Mouse (Mus musculus) heart, adult 2 months (tissue): Measurements from ENCODE around the gene Junb. TPM values are rescaled to one million over a fixed set of nuclear protein-coding genes. Genes with fewer than 3 reads are reported as not detected.

Experiments
- DNase-seq, 2 experiments: peaks; one replicate each; pipeline ENCODE4 v3.0.0; 2021
- H3K27ac ChIP-seq: fragments of 200-600 bp; 2 replicates; pipeline ENCODE4 v1.8.1; 2022
- H3K27me3 ChIP-seq: fragments of 200-500 bp; 2 replicates; pipeline ENCODE4 v1.6.1; 2012; ENCODE audit warnings: mild to moderate bottlenecking, low read length, inconsistent platforms, mixed read lengths; ENCODE audit not compliant: control insufficient read depth, insufficient read depth
- H3K36me3 ChIP-seq: fragments of 200-500 bp; 2 replicates; pipeline ENCODE4 v1.6.1; 2012; ENCODE audit warnings: low read length, inconsistent platforms; ENCODE audit not compliant: control insufficient read depth, insufficient read depth
- H3K4me1 ChIP-seq: fragments of 200-500 bp; 2 replicates; pipeline ENCODE4 v1.6.1; 2011; ENCODE audit warnings: low read length; ENCODE audit not compliant: control insufficient read depth, insufficient read depth
- H3K4me3 ChIP-seq: fragments of 200-600 bp; 2 replicates; pipeline ENCODE4 v1.8.1; 2022
- H3K79me2 ChIP-seq: fragments of 200-500 bp; replicated peaks from 2 replicates; pipeline ENCODE4 v1.6.1; 2012; ENCODE audit warnings: mild to moderate bottlenecking, inconsistent platforms, low read length, moderate library complexity, mixed read lengths; ENCODE audit not compliant: control insufficient read depth, insufficient read depth
- H3K9ac ChIP-seq: fragments of 200-500 bp; 2 replicates; pipeline ENCODE4 v1.6.1; 2012; ENCODE audit warnings: low read depth, mild to moderate bottlenecking, control low read depth, inconsistent platforms, low read length, mixed read lengths
- CTCF ChIP-seq: fragments of 200-600 bp; IDR thresholded peaks from 2 replicates; pipeline ENCODE4 v1.8.1; 2022; ENCODE audit warnings: antibody characterized with exemption, mild to moderate bottlenecking, moderate library complexity
- EP300 ChIP-seq: fragments of 200-500 bp; IDR thresholded peaks from 2 replicates; pipeline ENCODE4 v1.6.1; 2011; ENCODE audit warnings: low read depth, low read length, control low read depth; ENCODE audit not compliant: insufficient read depth
- POLR2A ChIP-seq: fragments of 200-500 bp; IDR thresholded peaks from 2 replicates; pipeline ENCODE4 v1.6.1; 2011; ENCODE audit warnings: mild to moderate bottlenecking, low read depth, low read length, control low read depth; ENCODE audit not compliant: insufficient read depth
- WGBS: fragments of 180-500 bp; shearing (Covaris S2); methylation state at CpG from one replicate; pipeline ENCODE4 v1.1.7; 2018; 5-methylcytosine and 5-hydroxymethylcytosine counted together
- intact Hi-C: fragments of 180-260 bp; cut with DNase I; formaldehyde crosslinking; loops from one replicate; pipeline ENCODE4 v1.15.1; 2025
- polyA plus RNA-seq: library from polyadenylated mRNA; depleted of rRNA; stranded (reverse); fragments of >200 nt; gene quantifications from 2 replicates; pipeline ENCODE4 v1.2.3, GENCODE M21; 2012
- total RNA-seq, 2 experiments: library from RNA; stranded (reverse); gene quantifications; 2 replicates each; pipeline ENCODE4 v1.2.3; 2021

Junb gene
- total and polyA plus RNA-seq, 3 experiments: 10.4 to 19.0 (median 17.3) TPM

DNA sequence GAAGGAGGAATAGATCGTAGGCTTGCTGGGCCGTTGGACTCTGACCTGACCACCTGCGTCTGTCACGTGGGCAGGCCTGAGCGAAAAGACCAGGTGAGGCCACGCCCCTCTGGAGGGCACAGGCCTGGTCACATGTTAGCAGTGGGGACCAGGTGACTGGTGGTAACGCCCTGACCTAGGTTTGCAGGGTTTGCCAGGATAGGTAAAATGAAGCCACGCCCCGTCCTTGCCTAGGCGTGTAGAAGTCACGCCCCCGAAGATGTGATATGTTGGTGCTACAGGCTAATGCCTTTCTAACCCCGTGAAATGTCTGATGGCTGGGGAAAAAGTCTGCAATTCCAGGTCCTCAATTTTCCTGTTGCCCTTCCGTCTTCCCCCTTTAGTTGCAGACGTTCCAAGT lies 12.3 kb upstream of the Junb start:
- H3K27me3 ChIP-seq: no peaks in the 10 kb centered on the region
- H3K79me2 ChIP-seq: no peaks in the 10 kb centered on the region
- peak in 1 of 2 experiments; percentile 16 for DNase-seq
- intact Hi-C loops: no loop called here
- peak overlapping the region; percentile 89; the same call in 1 of the 2 replicates for H3K27ac ChIP-seq
- H3K4me1 ChIP-seq: peaks cover 8% of the 10 kb centered on the region
- peak overlapping the region; percentile 63 for H3K9ac ChIP-seq
- TF ChIP-seq CTCF (no peak), POLR2A (no peak), EP300 (no peak)
- H3K4me3 ChIP-seq: peak overlapping the region; percentile 58
- 9% methylated on average over 15 of the region's 15 CpGs for WGBS
- H3K36me3 ChIP-seq: no peaks in the 10 kb centered on the region

GRCm38 (mm10) chr8:84990349-84990748 lies 11.8 kb upstream of the Junb start, which contains the start of gene Hook2:
TSS of gene Hook2 (plus strand) at chr8:84990603.
- Histone ChIP-seq H3K79me2 (no peaks in the 10 kb centered on the region), H3K4me3 (peak within 1 kb of the TSS; percentile 58), H3K36me3 (no peaks in the 10 kb centered on the region), H3K27ac (peak within 1 kb of the TSS; percentile 89), H3K4me1 (peaks cover 8% of the 10 kb centered on the region), H3K9ac (peak within 1 kb of the TSS; percentile 64), H3K27me3 (no peaks in the 10 kb centered on the region)
- TF ChIP-seq CTCF: peak; percentile 63
- peak; percentile 87 for TF ChIP-seq POLR2A
- peak; percentile 98 for TF ChIP-seq EP300
- intact Hi-C loops: no loop called here
- under 1% methylated on average over 28 of the region's 28 CpGs for WGBS
- peak; percentile 96 to 97 for DNase-seq

DNA sequence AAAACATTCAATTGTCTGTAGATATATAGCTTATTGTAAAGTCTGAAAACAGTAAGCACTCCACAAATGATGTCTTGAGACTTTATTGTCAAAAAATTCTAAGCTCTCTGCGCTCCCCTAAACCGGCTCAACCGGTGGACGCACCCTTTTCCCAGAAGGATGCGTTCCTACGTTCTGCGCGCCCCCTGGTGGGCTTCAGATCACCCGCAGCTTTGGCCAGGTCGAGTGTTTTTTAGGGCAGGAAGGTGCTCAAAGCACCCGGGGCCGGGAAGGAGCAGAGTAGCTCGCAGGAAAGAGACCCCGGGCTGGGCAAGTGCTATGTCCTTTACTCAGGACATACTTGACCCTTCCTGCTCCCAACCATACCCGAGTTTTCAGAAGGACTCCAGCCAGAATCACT lies 11.3 kb upstream of the Junb start:
- no peaks in the 10 kb centered on the region for H3K36me3 ChIP-seq
- H3K4me1 ChIP-seq: peaks cover 10% of the 10 kb centered on the region
- H3K27me3 ChIP-seq: no peaks in the 10 kb centered on the region
- intact Hi-C loops: loop anchor here (1.0 to 2.0 kb wide), 2 partner anchors 16 to 325 kb away; no protein-coding TSS in a partner anchor
- no peaks in the 10 kb centered on the region for H3K79me2 ChIP-seq
- WGBS: under 1% methylated on average over 15 of the region's 15 CpGs
- DNase-seq: peak; percentile 93 to 95
- H3K27ac ChIP-seq: peak overlapping the region; percentile 89
- peak overlapping the region; percentile 64 for H3K9ac ChIP-seq
- TF ChIP-seq EP300 (peak; percentile 89), CTCF (peak; percentile 67), POLR2A (no peak)
- peak overlapping the region; percentile 58 for H3K4me3 ChIP-seq

GRCm38 (mm10) chr8:84989311-84989731 lies 10.8 kb upstream of the Junb start:
- H3K27me3 ChIP-seq: no peaks in the 10 kb centered on the region
- intact Hi-C loops: loop anchor here (1.0 to 2.0 kb wide), 2 partner anchors 15 to 325 kb away; no protein-coding TSS in a partner anchor
- peak overlapping the region; percentile 0; the same call in 1 of the 2 replicates for H3K4me3 ChIP-seq
- WGBS: 16% methylated on average over 15 of the region's 15 CpGs
- no peaks in the 10 kb centered on the region for H3K79me2 ChIP-seq
- TF ChIP-seq CTCF: no peak
- TF ChIP-seq EP300: no peak
- no peak for TF ChIP-seq POLR2A
- no peak overlapping the region for H3K9ac ChIP-seq
- peak; percentile 69 to 75 for DNase-seq
- no peaks in the 10 kb centered on the region for H3K36me3 ChIP-seq
- peaks cover 13% of the 10 kb centered on the region for H3K4me1 ChIP-seq
- H3K27ac ChIP-seq: peak overlapping the region; percentile 89

DNA sequence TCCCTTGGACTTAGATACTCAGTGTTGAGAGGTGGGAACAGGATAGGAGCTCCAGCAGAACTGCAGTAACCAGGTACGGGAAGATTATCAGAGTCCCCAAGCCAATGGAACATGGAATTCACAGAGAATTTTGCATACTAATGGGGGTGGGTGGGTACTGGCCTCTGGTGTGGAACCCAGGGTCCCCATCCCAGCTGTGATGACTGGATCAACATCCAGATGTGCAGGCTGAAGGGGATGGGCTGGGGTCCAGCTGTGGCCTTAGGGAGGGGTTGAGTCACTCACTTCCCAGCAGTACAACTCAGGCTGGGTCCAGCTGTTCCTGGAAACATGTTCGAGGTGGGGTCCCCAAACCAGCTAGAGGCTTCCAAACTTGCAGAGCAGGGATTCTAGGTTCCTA lies 9.4 kb upstream of the Junb start:
- Histone ChIP-seq H3K4me3 (no peak overlapping the region), H3K4me1 (peaks cover 17% of the 10 kb centered on the region), H3K36me3 (no peaks in the 10 kb centered on the region), H3K9ac (no peak overlapping the region), H3K79me2 (no peaks in the 10 kb centered on the region), H3K27ac (no peak overlapping the region), H3K27me3 (no peaks in the 10 kb centered on the region)
- TF ChIP-seq CTCF: no peak
- no peak for TF ChIP-seq POLR2A
- peak; percentile 58 to 61 for DNase-seq
- intact Hi-C loops: loop anchor here (2.0 kb wide), 1 partner anchor 323 kb away; no protein-coding TSS in a partner anchor
- WGBS: 66% methylated on average over 2 of the region's 2 CpGs

DNA sequence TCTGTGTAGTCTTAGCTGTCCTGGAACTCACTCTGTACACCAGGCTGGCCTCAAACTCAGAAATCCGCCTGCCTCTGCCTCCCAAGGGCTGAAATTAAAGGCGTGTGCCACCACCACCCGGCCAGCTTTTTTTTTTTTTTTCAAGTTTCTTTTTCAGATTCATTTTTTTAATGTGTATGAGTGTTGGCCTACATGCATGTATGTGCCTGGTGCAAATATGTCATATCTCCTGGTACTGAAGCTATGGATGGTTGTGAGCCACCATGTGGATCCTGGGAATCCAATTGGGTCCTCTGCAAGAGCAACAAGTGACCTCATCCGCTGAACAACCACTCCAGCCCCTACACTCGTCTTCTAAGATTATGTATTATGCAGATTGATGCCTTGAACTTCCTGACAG lies 8.9 kb upstream of the Junb start:
- DNase-seq: no peak
- Histone ChIP-seq H3K27me3 (no peaks in the 10 kb centered on the region), H3K36me3 (no peaks in the 10 kb centered on the region), H3K79me2 (no peaks in the 10 kb centered on the region), H3K27ac (no peak overlapping the region), H3K4me3 (no peak overlapping the region), H3K4me1 (peaks cover 17% of the 10 kb centered on the region), H3K9ac (no peak overlapping the region)
- TF ChIP-seq CTCF: no peak
- TF ChIP-seq EP300: no peak
- TF ChIP-seq POLR2A: no peak
- WGBS: 88% methylated on average over 5 of the region's 5 CpGs
- intact Hi-C loops: no loop called here
